Mouse (Mus musculus): ENCODE data around the gene Tmem131.
"Not testable (repeated sequence)": the region's sequence is repeated elsewhere in the genome, so short reads cannot be mapped to it uniquely, and the experiment has no call there.

Gene Tmem131

GRCm38 (mm10) chr1:36915200-36915580 is 28.3 kb downstream of the Tmem131 start:
- DNase-seq, result no peak

- no peak for DNase-seq
Observed at GRCm38 (mm10) chr1:36914455-36915199, 28.8 kb downstream of the Tmem131 start.

GRCm38 (mm10) chr1:36913806-36914205 is 29.7 kb downstream of the Tmem131 start:
- no peak for DNase-seq

GRCm38 (mm10) chr1:36912239-36912638 is 31.2 kb downstream of the Tmem131 start:
- DNase-seq, result no peak

GRCm38 (mm10) chr1:36911603-36912002 is 31.9 kb downstream of the Tmem131 start:
- no peak for DNase-seq

GRCm38 (mm10) chr1:36910397-36910796 is 33.1 kb downstream of the Tmem131 start:
- no peak for DNase-seq

GRCm38 (mm10) chr1:36909965-36910364 is 33.5 kb downstream of the Tmem131 start:
- not testable (repeated sequence) for DNase-seq

GRCm38 (mm10) chr1:36905216-36905615 is 38.2 kb downstream of the Tmem131 start:
- no peak for DNase-seq

GRCm38 (mm10) chr1:36904489-36904888 is 39.0 kb downstream of the Tmem131 start:
- DNase-seq, result no peak

- DNase-seq, result no peak
Observed at GRCm38 (mm10) chr1:36904084-36904451, 39.4 kb downstream of the Tmem131 start.

GRCm38 (mm10) chr1:36903376-36904083 is 39.9 kb downstream of the Tmem131 start:
- no peak for DNase-seq

GRCm38 (mm10) chr1:36902533-36903315 is 40.7 kb downstream of the Tmem131 start:
- DNase-seq, result no peak

GRCm38 (mm10) chr1:36899622-36900021 is 43.8 kb downstream of the Tmem131 start:
- DNase-seq, result no peak

- DNase-seq, result no peak
Observed at GRCm38 (mm10) chr1:36896423-36896822, 47.0 kb downstream of the Tmem131 start.

- DNase-seq, result no peak
Observed at GRCm38 (mm10) chr1:36895452-36895851, 48.0 kb downstream of the Tmem131 start.

GRCm38 (mm10) chr1:36894136-36894535 is 49.3 kb downstream of the Tmem131 start:
- DNase-seq, result no peak

GRCm38 (mm10) chr1:36893720-36894119 is 49.7 kb downstream of the Tmem131 start:
- DNase-seq, result not testable (repeated sequence)

- no peak for DNase-seq
Observed at GRCm38 (mm10) chr1:36893146-36893545, 50.3 kb downstream of the Tmem131 start.

GRCm38 (mm10) chr1:36892461-36892860 is 51.0 kb downstream of the Tmem131 start:
- no peak for DNase-seq

GRCm38 (mm10) chr1:36889016-36889415 is 54.5 kb downstream of the Tmem131 start:
- no peak for DNase-seq

GRCm38 (mm10) chr1:36887172-36887571 is 56.3 kb downstream of the Tmem131 start:
- DNase-seq, result no peak

- DNase-seq, result no peak
Observed at GRCm38 (mm10) chr1:36886489-36886888, 57.0 kb downstream of the Tmem131 start.

GRCm38 (mm10) chr1:36884536-36884935 is 58.9 kb downstream of the Tmem131 start:
- DNase-seq, result no peak

GRCm38 (mm10) chr1:36883805-36884204 is 59.7 kb downstream of the Tmem131 start:
- DNase-seq, result peak in 1 of 2 experiments; percentile 24
